Mouse (Mus musculus) adrenal gland, postnatal 4 days (tissue): ENCODE measurements around the gene Efcab12. TPM values are rescaled to one million over a fixed set of nuclear protein-coding genes. Genes with fewer than 3 reads are reported as not detected.
A peak's percentile ranks its signal among the peaks of the same experiment; 100 is the strongest.

ENCODE experiments used
- DNase-seq, 2 experiments: peaks; one replicate each; pipeline ENCODE4 v3.0.0; 2021 to 2022; ENCODE audit warnings: low spot score in 2 of 2, mixed read lengths in 2 of 2
- total RNA-seq, 2 experiments: library from RNA; stranded (reverse); gene quantifications; 2 replicates each; pipeline ENCODE4 v1.2.3; 2021

Efcab12 gene
- total RNA-seq, 2 experiments from 2014 or later: 0.96 to 1.9 TPM

DNA sequence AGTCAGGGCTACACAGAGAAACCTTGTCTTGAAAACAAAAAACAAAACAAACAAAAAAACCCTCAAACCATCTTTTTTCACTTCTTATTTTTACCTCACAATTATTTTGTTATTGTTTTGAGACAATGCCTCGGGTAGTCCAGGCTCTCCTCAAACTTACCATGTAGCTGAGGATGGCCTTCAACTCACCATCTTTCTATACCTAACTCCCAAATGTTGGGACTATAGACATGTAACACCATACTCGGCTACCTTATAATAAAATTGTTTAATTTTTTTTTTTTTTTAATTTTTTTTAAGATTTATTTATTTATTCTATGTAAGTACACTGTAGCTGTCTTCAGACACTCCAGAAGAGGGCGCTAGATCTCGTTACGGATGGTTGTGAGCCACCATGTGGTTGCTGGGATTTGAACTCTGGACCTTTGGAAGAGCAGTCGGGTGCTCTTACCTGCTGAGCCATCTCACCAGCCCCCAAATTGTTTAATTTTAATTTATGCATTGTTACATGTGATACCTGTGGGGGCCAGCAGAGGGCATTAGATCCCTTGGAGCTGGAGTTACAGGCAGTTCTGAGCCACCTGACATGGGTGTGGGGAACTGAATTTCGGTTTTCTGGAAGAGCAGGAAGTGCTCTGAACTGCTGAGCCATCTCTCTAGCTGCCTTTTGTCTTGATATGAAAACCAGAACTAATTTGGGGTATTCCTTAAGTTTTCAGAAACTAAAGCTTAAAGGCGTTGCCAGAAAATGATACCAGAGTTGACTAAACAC, 8.6 kb upstream of the Efcab12 start:
- peak in 1 of 2 experiments; percentile 30 for DNase-seq

- no peak for DNase-seq
Measured at GRCm38 (mm10) chr6:115845006-115845405, 6.8 kb upstream of the Efcab12 start.

GRCm38 (mm10) chr6:115838745-115839144, 533 bp upstream of the Efcab12 start:
- DNase-seq: no peak

GRCm38 (mm10) chr6:115833861-115834260, 4.4 kb downstream of the Efcab12 start:
- no peak for DNase-seq

- no peak for DNase-seq
Measured at GRCm38 (mm10) chr6:115832152-115832850, 5.9 kb downstream of the Efcab12 start.

GRCm38 (mm10) chr6:115830779-115831601, 7.2 kb downstream of the Efcab12 start:
- no peak for DNase-seq

- peak in 1 of 2 experiments; percentile 52 for DNase-seq
Measured at GRCm38 (mm10) chr6:115823850-115824464, 14.3 kb downstream of the Efcab12 start.

GRCm38 (mm10) chr6:115821216-115821993, 16.8 kb downstream of the Efcab12 start:
- DNase-seq: no peak

- no peak for DNase-seq
Measured at GRCm38 (mm10) chr6:115818129-115818528, 20.1 kb downstream of the Efcab12 start.

DNA sequence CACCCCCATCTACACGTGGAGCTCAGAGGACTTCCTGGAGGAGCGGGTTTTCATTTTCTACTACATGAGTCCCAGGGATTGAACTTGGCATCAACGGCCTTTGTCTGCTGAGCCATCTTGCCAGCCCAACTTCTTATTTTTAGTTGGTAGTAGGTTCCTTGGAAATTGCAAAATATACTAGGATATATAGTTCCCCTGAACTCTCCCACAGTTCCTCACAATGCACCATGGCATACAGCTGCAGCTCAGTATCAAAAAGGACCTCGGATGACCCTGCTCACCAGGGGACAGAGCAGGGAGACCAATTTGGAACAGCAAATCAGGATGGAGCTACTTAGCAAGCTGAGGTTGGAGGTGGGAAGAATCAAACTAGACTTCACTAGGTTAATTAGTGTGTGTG, 23.2 kb downstream of the Efcab12 start:
- no peak for DNase-seq

DNA sequence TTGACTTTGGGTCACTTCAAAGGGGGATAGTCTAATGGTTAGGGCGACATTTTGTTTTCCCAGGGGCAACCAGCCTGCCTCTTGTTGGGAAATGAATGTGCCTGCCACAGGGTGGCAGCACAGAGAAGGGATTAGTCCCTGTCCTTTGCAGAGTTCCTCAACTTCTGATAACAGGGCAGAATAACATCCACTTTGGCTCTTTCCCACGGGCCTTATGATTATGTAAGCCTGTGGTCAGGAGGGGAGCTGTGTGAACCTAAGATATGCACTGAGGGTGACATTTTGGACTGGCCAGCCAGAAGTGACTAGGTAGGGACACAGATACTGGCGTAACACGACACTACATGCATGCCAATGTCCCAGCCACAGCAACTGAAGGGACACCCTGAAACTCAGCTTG, 24.1 kb downstream of the Efcab12 start:
- peak in 1 of 2 experiments; percentile 53 for DNase-seq

DNA sequence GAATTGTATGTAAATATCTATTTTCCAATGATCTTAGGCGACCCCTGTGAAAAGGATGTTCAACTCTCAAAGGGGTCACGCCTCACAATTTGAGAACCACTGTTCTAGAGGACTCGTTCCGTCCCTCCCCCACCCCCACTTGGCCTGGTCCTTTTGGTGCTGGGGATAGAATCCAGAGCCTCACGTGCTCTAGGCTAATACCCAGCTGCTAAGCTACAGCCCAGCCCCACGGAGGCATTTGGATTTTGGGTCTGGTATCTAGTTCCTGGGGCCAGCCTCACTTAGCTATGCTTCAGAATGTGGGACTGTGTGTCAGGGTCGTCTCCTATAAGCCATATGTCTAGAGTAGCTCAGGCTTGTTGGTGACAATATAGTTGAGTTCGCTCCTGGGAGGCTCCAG, 26.6 kb downstream of the Efcab12 start:
- DNase-seq: no peak

DNA sequence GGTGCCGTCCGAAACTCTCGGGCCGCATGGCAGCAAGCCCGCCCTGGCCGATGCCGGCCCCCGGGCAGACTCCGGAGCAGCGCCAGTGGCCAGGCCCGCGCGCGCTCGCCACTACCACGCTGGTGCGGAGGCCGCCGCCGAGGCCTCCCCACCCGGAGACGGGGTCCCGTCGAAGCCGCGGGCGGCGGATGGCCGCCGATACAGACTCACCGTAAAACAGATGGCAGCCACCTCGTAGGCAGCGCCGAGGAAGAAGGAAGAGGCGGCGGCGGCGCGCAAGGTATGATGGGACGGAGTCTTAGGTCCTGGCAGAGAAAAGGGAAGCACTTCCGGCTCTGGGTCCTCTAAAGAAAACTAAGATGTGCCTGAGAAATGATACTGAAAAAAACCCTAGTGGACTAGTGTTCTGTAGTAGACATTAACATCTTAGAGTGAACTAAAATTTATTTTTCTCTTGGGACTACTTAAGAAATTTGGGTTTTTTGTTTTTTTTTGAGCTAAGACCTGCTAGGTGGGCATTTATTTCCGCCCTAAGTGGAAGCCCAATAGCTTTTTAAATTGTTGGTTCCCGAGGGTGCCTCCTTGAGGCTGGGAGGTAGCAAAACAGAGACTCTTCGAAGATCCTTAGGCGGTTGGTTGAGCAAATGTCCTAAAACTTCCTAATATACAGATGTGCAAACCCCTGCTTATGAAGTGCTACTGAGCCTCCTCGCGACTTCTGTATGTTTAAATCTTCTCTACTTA, 29.6 kb downstream of the Efcab12 start, which contains the start of gene Rpl32:
Gene Rpl32, minus strand, starts transcription at position 260 of the 744 bp plus-strand sequence.
- peak; percentile 64 to 70 for DNase-seq

DNA sequence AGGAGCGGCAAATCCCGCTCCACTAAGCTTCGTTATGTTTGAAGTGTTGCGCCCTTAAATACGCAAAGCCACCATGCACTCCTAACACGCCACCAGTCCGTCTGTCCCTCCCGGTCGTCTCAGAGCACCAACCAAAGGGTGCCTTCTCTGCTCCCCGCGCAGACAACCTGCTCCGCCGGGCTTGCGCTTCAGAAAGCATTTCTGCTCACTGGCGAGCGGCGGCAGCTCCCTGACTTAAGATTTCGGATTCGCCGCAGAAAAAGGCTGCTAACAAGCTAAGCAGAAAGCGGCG, 30.1 kb downstream of the Efcab12 start:
- peak in 1 of 2 experiments; percentile 37 for DNase-seq

GRCm38 (mm10) chr6:115807464-115808195, 30.6 kb downstream of the Efcab12 start:
- no peak for DNase-seq

- no peak for DNase-seq
Measured at GRCm38 (mm10) chr6:115804432-115805192, 33.6 kb downstream of the Efcab12 start.

- peak in 1 of 2 experiments; percentile 59 for DNase-seq
Measured at GRCm38 (mm10) chr6:115803541-115804382, 34.5 kb downstream of the Efcab12 start.
